Mouse (Mus musculus): ENCODE measurements around the gene Serac1. TPM values are rescaled to one million over a fixed set of nuclear protein-coding genes. Genes with fewer than 3 reads are reported as not detected.
A peak's percentile ranks its signal among the peaks of the same experiment; 100 is the strongest.

Gene Serac1
- polyA plus RNA-seq, 1 experiment, result 4.1 TPM

DNA sequence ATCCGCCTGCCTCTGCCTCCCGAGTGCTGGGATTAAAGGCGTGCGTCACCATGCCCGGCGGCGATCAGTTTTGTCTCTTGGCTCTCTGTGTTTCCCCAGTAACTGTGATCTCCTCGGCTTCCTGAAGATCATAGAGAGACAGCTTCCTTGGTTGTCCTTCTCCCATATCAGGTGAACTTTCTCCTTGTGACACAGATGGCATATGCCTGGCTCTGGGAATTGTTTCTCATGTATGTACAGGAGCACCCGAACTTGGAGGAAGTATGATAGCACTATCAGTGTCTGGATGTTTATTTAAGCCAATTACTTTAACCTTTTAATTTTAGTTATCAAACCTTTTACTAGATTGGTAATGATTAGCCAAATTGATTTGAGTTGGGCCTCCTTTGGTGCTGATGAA is 35.5 kb upstream of the Serac1 start:
- Histone ChIP-seq H3K4me1 (ENCODE audit: control insufficient read depth, insufficient read depth, low read length) (no peaks in the 10 kb centered on the region; the same call in 1 of the 2 replicates), H3K36me3 (ENCODE audit: control insufficient read depth, insufficient read depth, low read length) (no peaks in the 10 kb centered on the region), H3K27ac (ENCODE audit: insufficient read depth, low read depth, low read length) (no peak overlapping the region), H3K27me3 (replicated peaks; ENCODE audit: control insufficient read depth, insufficient read depth, low read length) (no peaks in the 10 kb centered on the region), H3K4me3 (ENCODE audit: insufficient read depth, low read depth, low read length) (no peak overlapping the region)
- 89% methylated on average over 9 of the region's 9 CpGs for WGBS
- no peak for DNase-seq
- no peak for TF ChIP-seq CTCF (conservative IDR thresholded peaks at IDR 0.05; ENCODE audit: insufficient read depth, insufficient read length, low read depth, low read length)
- TF ChIP-seq POLR2A (IDR thresholded peaks at IDR 0.05; ENCODE audit: low read depth, low read length), result no peak

- WGBS, result 88% methylated on average over 6 of the region's 6 CpGs
- no peak for TF ChIP-seq POLR2A (IDR thresholded peaks at IDR 0.05; ENCODE audit: low read depth, low read length)
- TF ChIP-seq CTCF (conservative IDR thresholded peaks at IDR 0.05; ENCODE audit: insufficient read depth, insufficient read length, low read depth, low read length), result no peak
- Histone ChIP-seq H3K36me3 (ENCODE audit: control insufficient read depth, insufficient read depth, low read length) (no peaks in the 10 kb centered on the region; the same call in 1 of the 2 replicates), H3K27me3 (replicated peaks; ENCODE audit: control insufficient read depth, insufficient read depth, low read length) (no peaks in the 10 kb centered on the region), H3K4me3 (ENCODE audit: insufficient read depth, low read depth, low read length) (no peak overlapping the region), H3K27ac (ENCODE audit: insufficient read depth, low read depth, low read length) (no peak overlapping the region), H3K4me1 (ENCODE audit: control insufficient read depth, insufficient read depth, low read length) (no peaks in the 10 kb centered on the region; the same call in 1 of the 2 replicates)
- no peak for DNase-seq
These were observed 34.1 kb upstream of the Serac1 start for GRCm38 (mm10) chr17:6113653-6114052.

- Histone ChIP-seq H3K36me3 (ENCODE audit: control insufficient read depth, insufficient read depth, low read length) (no peaks in the 10 kb centered on the region; the same call in 1 of the 2 replicates), H3K27me3 (replicated peaks; ENCODE audit: control insufficient read depth, insufficient read depth, low read length) (no peaks in the 10 kb centered on the region), H3K4me1 (ENCODE audit: control insufficient read depth, insufficient read depth, low read length) (peaks cover 5% of the 10 kb centered on the region; the same call in 1 of the 2 replicates), H3K4me3 (ENCODE audit: insufficient read depth, low read depth, low read length) (no peak overlapping the region), H3K27ac (ENCODE audit: insufficient read depth, low read depth, low read length) (no peak overlapping the region)
- DNase-seq, result no peak
- WGBS, result 85% methylated on average over 3 of the region's 3 CpGs
- no peak for TF ChIP-seq POLR2A (IDR thresholded peaks at IDR 0.05; ENCODE audit: low read depth, low read length)
- TF ChIP-seq CTCF (conservative IDR thresholded peaks at IDR 0.05; ENCODE audit: insufficient read depth, insufficient read length, low read depth, low read length), result no peak
These were observed 31.4 kb upstream of the Serac1 start for GRCm38 (mm10) chr17:6110956-6111355.

DNA sequence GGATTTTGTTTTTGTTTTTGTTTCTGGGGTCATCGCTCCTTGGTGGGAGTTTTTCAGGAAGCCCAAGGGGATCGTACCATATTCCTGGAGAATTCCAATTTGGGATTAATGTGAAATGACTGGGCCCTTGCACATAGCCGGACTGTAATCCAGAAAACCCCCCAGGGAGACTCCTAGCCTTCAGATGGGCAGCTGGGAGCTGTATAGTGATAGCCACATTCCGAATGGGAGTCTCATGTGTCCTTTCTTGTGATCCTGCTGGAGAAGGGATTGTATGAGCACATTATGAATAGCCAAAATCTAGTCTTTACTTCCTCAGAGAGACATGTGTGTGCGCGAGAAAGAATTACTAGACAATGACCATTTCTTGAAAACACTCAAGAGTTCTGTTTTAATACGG is 28.6 kb upstream of the Serac1 start:
- Histone ChIP-seq H3K27me3 (replicated peaks; ENCODE audit: control insufficient read depth, insufficient read depth, low read length) (no peaks in the 10 kb centered on the region), H3K36me3 (ENCODE audit: control insufficient read depth, insufficient read depth, low read length) (no peaks in the 10 kb centered on the region; the same call in 1 of the 2 replicates), H3K4me1 (ENCODE audit: control insufficient read depth, insufficient read depth, low read length) (peaks cover 5% of the 10 kb centered on the region; the same call in 1 of the 2 replicates), H3K4me3 (ENCODE audit: insufficient read depth, low read depth, low read length) (peak overlapping the region; percentile 26; the same call in 1 of the 2 replicates), H3K27ac (ENCODE audit: insufficient read depth, low read depth, low read length) (no peak overlapping the region)
- 53% methylated on average over 7 of the region's 7 CpGs for WGBS
- DNase-seq, result no peak
- TF ChIP-seq CTCF (conservative IDR thresholded peaks at IDR 0.05; ENCODE audit: insufficient read depth, insufficient read length, low read depth, low read length) (no peak), POLR2A (IDR thresholded peaks at IDR 0.05; ENCODE audit: low read depth, low read length) (no peak)

DNA sequence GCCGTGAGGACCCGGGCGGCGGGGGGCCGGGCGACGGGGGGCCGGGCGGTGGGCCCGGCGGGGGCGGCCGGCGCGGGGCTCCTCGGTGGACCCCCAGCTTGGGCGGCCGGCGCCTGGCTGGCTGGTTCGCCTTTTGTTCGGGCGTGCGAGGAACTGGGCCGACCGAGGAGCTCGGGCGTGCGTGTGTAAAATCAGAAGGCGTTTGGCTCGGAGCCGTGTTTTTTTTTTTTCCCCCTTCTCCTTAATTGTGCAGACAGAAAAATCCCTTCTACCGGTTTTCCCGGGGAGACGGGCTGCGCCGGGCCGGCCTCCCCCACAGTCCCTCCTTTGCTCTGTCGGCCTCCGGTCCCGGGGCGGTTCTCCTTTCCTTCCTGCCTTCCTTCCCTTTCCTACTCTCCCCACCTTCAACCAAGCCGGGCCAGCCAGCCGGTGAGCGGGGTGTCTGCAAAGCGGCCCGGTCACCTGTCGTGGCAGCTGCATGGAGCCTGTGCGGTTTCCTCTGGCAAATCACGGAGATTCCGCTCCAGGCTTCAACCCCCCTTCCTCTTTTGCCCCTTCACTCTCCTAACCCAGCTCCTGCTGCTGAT is 27.6 kb upstream of the Serac1 start:
- peak; percentile 63 for DNase-seq
- WGBS, result under 1% methylated on average over 40 of the region's 50 CpGs
- TF ChIP-seq CTCF (conservative IDR thresholded peaks at IDR 0.05; ENCODE audit: insufficient read depth, insufficient read length, low read depth, low read length), result no peak
- no peak for TF ChIP-seq POLR2A (IDR thresholded peaks at IDR 0.05; ENCODE audit: low read depth, low read length)
- Histone ChIP-seq H3K36me3 (ENCODE audit: control insufficient read depth, insufficient read depth, low read length) (no peaks in the 10 kb centered on the region; the same call in 1 of the 2 replicates), H3K4me1 (ENCODE audit: control insufficient read depth, insufficient read depth, low read length) (peaks cover 5% of the 10 kb centered on the region; the same call in 1 of the 2 replicates), H3K27ac (ENCODE audit: insufficient read depth, low read depth, low read length) (peak overlapping the region; percentile 73), H3K4me3 (ENCODE audit: insufficient read depth, low read depth, low read length) (peak overlapping the region; percentile 71), H3K27me3 (replicated peaks; ENCODE audit: control insufficient read depth, insufficient read depth, low read length) (no peaks in the 10 kb centered on the region)

- H3K27ac ChIP-seq (ENCODE audit: insufficient read depth, low read depth, low read length), result peak within 1 kb of the TSS; percentile 93
- DNase-seq, result peak; percentile 89
- no peak for TF ChIP-seq CTCF (conservative IDR thresholded peaks at IDR 0.05; ENCODE audit: insufficient read depth, insufficient read length, low read depth, low read length)
- peak; percentile 23 for TF ChIP-seq POLR2A (IDR thresholded peaks at IDR 0.05; ENCODE audit: low read depth, low read length)
- under 1% methylated on average over 69 of the region's 76 CpGs for WGBS
- no peaks in the 10 kb centered on the region for H3K27me3 ChIP-seq (replicated peaks; ENCODE audit: control insufficient read depth, insufficient read depth, low read length)
- H3K4me3 ChIP-seq (ENCODE audit: insufficient read depth, low read depth, low read length), result peak within 1 kb of the TSS; percentile 71
- no peaks in the 10 kb centered on the region; the same call in 1 of the 2 replicates for H3K36me3 ChIP-seq (ENCODE audit: control insufficient read depth, insufficient read depth, low read length)
- H3K4me1 ChIP-seq (ENCODE audit: control insufficient read depth, insufficient read depth, low read length), result peaks cover 5% of the 10 kb centered on the region; the same call in 1 of the 2 replicates
These were observed 26.9 kb upstream of the Serac1 start, which contains the start of gene Tulp4 for GRCm38 (mm10) chr17:6106361-6107014. Gene Tulp4, plus strand, starts transcription at chr17:6106437.

GRCm38 (mm10) chr17:6103566-6103965 is 24.0 kb upstream of the Serac1 start:
- Histone ChIP-seq H3K4me3 (ENCODE audit: insufficient read depth, low read depth, low read length) (no peak overlapping the region), H3K4me1 (ENCODE audit: control insufficient read depth, insufficient read depth, low read length) (0 out of 2 replicates have a peak, but pooled peaks cover 5% of the 10 kb centered on the region), H3K27me3 (replicated peaks; ENCODE audit: control insufficient read depth, insufficient read depth, low read length) (no peaks in the 10 kb centered on the region), H3K27ac (ENCODE audit: insufficient read depth, low read depth, low read length) (no peak overlapping the region), H3K36me3 (ENCODE audit: control insufficient read depth, insufficient read depth, low read length) (no peaks in the 10 kb centered on the region)
- 83% methylated on average over 6 of the region's 6 CpGs for WGBS
- DNase-seq, result no peak
- TF ChIP-seq CTCF (conservative IDR thresholded peaks at IDR 0.05; ENCODE audit: insufficient read depth, insufficient read length, low read depth, low read length) (no peak), POLR2A (IDR thresholded peaks at IDR 0.05; ENCODE audit: low read depth, low read length) (no peak)
